Mouse (Mus musculus) cerebellum, adult 2 months (tissue): Measurements from ENCODE around the gene Sbk2. TPM values are rescaled to one million over a fixed set of nuclear protein-coding genes. Genes with fewer than 3 reads are reported as not detected.

ENCODE experiments used
- DNase-seq, 2 experiments: peaks; one replicate each; pipeline ENCODE4 v3.0.0; 2021
- H3K27ac ChIP-seq: fragments of 200-500 bp; 2 replicates; pipeline ENCODE4 v1.5.1; 2012; ENCODE audit warnings: low read length, control low read depth, inconsistent platforms; ENCODE audit not compliant: insufficient read depth
- H3K27me3 ChIP-seq: fragments of 200-500 bp; 2 replicates; pipeline ENCODE4 v1.6.1; 2012; ENCODE audit warnings: inconsistent platforms, mild to moderate bottlenecking, low read length, moderate library complexity; ENCODE audit not compliant: control insufficient read depth, insufficient read depth
- H3K4me1 ChIP-seq: fragments of 200-500 bp; 2 replicates; pipeline ENCODE4 v1.6.1; 2011; ENCODE audit warnings: low read length; ENCODE audit not compliant: control insufficient read depth, insufficient read depth
- H3K4me3 ChIP-seq: fragments of 200-500 bp; replicated peaks from 2 replicates; pipeline ENCODE3; 2011; ENCODE audit warnings: mild to moderate bottlenecking, low read depth, low read length, control low read depth; ENCODE audit not compliant: insufficient read depth
- CTCF ChIP-seq: fragments of 200-500 bp; IDR thresholded peaks from 2 replicates; pipeline ENCODE4 v1.5.1; 2011; ENCODE audit warnings: low read depth, mild to moderate bottlenecking, control low read depth, low read length, moderate library complexity, borderline replicate concordance; ENCODE audit not compliant: insufficient read depth
- POLR2A ChIP-seq: fragments of 200-500 bp; IDR thresholded peaks from 2 replicates; pipeline ENCODE4 v1.6.1; 2011; ENCODE audit warnings: low read length, control low read depth, borderline replicate concordance; ENCODE audit not compliant: insufficient read depth
- WGBS: fragments of 180-500 bp; shearing (Covaris S2); methylation state at CpG from one replicate; pipeline ENCODE4 v1.1.7; 2018; 5-methylcytosine and 5-hydroxymethylcytosine counted together
- polyA plus RNA-seq: library from polyadenylated mRNA; depleted of rRNA; stranded (reverse); fragments of >200 nt; gene quantifications from 2 replicates; pipeline ENCODE4 v1.2.3, GENCODE M21; 2012

Gene Sbk2
- polyA plus RNA-seq, 1 experiment: 0.15 TPM

GRCm38 (mm10) chr7:4923586-4924364 lies 40.4 kb downstream of the Sbk2 start:
- peak overlapping the region; percentile 89 for H3K27ac ChIP-seq
- H3K4me1 ChIP-seq: no peaks in the 10 kb centered on the region; the same call in 1 of the 2 replicates
- peak overlapping the region; percentile 51 for H3K4me3 ChIP-seq
- peak; percentile 74 to 76 for DNase-seq
- TF ChIP-seq POLR2A (0 out of 2 replicates have a peak, but pooled peaks have one; percentile 45), CTCF (peak; percentile 34; the same call in 1 of the 2 replicates)
- WGBS: 3% methylated on average over 37 of the region's 37 CpGs
- H3K27me3 ChIP-seq: no peaks in the 10 kb centered on the region

DNA sequence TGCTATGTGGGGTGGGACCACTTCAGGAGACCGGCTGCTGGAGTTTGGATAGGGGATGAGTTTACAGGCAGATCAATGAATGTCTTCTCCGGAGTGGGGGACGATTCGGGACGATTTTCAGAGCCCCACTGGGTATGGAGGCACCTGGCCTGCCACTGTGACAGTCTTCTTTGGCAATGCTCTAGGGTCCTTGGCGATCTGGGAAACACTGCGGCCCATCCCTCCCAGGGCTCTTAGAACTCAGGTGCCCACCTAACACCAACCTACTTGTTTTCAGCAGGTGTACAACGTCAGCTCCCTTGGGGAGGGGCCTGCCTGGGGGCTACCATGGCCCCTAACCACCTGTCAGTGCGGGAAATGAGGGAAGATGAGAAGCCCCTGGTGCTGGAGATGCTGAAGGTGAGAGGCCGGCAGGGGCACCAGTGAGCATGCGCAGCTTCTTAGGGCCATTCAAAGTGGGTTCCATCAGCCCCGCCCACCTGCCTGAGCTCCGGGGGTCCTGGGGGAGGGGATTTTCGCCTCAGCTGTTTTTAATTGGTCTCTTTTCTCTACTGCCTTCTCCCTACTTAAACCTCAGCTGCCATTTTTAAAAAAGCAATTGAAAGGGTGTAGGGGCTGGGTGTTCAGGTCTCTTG lies 41.2 kb downstream of the Sbk2 start:
- Histone ChIP-seq H3K27me3 (no peaks in the 10 kb centered on the region), H3K27ac (peak overlapping the region; percentile 89), H3K4me1 (peaks cover 1% of the 10 kb centered on the region), H3K4me3 (peak overlapping the region; percentile 51)
- TF ChIP-seq POLR2A: no peak
- TF ChIP-seq CTCF: peak; percentile 38; the same call in 1 of the 2 replicates
- 0% methylated on average over 14 of the region's 14 CpGs for WGBS
- DNase-seq: peak; percentile 80 to 84

DNA sequence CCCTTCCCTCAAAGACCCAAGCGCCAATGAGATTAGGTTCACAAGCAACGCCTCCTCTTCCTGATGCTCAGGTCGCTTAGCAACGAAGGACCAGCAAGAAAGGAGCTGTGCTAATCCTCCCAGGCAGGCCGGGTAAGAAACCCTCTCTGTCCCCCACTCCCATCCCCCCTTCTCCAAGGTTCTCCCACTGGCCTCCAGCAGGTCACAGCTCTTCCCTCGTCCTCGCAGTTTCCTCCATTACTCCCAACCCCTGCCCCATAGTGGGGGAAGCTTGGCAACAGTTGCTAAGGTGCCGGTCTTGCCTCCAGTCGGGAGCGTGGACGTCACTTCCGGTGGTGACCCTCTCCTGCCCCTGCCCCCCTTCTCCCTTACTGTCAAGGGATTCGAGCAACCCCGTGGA lies 41.7 kb downstream of the Sbk2 start:
- Histone ChIP-seq H3K27me3 (no peaks in the 10 kb centered on the region), H3K4me1 (peaks cover 3% of the 10 kb centered on the region), H3K4me3 (peak overlapping the region; percentile 51), H3K27ac (peak overlapping the region; percentile 89)
- WGBS: 1% methylated on average over 14 of the region's 14 CpGs
- TF ChIP-seq POLR2A: no peak; the same call in 1 of the 2 replicates
- TF ChIP-seq CTCF: no peak
- DNase-seq: peak; percentile 85 to 88

- peaks cover 3% of the 10 kb centered on the region for H3K4me1 ChIP-seq
- 16% methylated on average over 8 of the region's 8 CpGs for WGBS
- TF ChIP-seq CTCF: no peak
- no peak for TF ChIP-seq POLR2A
- H3K4me3 ChIP-seq: peak within 1 kb of the TSS; percentile 51
- peak within 1 kb of the TSS; percentile 89 for H3K27ac ChIP-seq
- no peaks in the 10 kb centered on the region for H3K27me3 ChIP-seq
- DNase-seq: no peak
Measured at GRCm38 (mm10) chr7:4921824-4922482, 42.3 kb downstream of the Sbk2 start, which contains the start of gene Nat14. Gene Nat14 (plus strand): TSS chr7:4922028.

- H3K27me3 ChIP-seq: no peaks in the 10 kb centered on the region
- no peak overlapping the region for H3K27ac ChIP-seq
- peaks cover 7% of the 10 kb centered on the region for H3K4me1 ChIP-seq
- no peak for TF ChIP-seq POLR2A
- no peak for TF ChIP-seq CTCF
- WGBS: 56% methylated on average over 23 of the region's 23 CpGs
- DNase-seq: no peak
- no peak overlapping the region for H3K4me3 ChIP-seq
Measured at GRCm38 (mm10) chr7:4920976-4921823, 43.0 kb downstream of the Sbk2 start.

- Histone ChIP-seq H3K4me3 (no peak overlapping the region), H3K27ac (no peak overlapping the region), H3K4me1 (peaks cover 7% of the 10 kb centered on the region), H3K27me3 (no peaks in the 10 kb centered on the region)
- DNase-seq: no peak
- WGBS: 86% methylated on average over 19 of the region's 19 CpGs
- TF ChIP-seq CTCF (no peak), POLR2A (no peak)
Measured at GRCm38 (mm10) chr7:4920496-4920895, 43.7 kb downstream of the Sbk2 start.

DNA sequence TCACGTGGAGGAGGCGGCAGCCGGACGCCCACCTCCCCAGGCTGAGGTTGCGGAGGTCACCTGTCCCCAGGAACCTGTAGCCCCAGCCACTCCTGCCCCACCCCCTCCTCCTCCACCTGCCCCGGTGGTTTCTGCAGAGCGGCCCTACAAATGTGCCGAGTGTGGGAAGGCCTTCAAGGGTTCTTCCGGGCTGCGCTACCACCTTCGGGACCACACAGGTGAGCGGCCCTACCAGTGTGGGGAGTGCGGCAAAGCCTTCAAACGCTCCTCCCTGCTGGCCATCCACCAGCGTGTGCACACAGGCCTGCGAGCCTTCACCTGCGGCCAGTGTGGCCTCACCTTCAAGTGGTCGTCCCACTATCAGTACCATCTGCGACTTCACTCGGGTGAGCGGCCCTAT lies 44.2 kb downstream of the Sbk2 start:
- no peak for TF ChIP-seq POLR2A
- no peak for TF ChIP-seq CTCF
- no peak overlapping the region for H3K27ac ChIP-seq
- 91% methylated on average over 21 of the region's 21 CpGs for WGBS
- no peaks in the 10 kb centered on the region for H3K27me3 ChIP-seq
- H3K4me3 ChIP-seq: no peak overlapping the region
- no peak for DNase-seq
- peaks cover 7% of the 10 kb centered on the region for H3K4me1 ChIP-seq
